25 mouse cellular contexts compared by ENCODE assay signal in the genomic region with DNA sequence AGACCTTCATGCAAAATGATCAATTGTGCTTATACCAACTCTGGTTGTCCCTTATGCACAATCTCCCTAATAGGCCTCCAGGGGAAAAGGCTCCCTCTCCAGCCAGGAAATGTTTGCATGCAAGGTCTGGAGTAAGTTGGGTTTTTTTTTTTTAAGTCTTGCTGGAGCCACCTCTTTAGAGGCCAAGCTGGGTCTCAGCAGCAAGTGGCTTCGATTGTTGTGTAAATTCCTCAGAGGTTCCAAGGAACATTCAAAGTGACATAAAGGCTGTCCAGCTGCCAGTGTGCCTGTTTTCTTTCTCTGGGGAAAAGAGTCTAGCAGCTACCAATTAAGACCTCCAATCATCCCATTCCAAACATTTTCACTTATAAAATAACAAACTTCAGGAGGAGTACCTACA. TPM values are rescaled to one million over a fixed set of nuclear protein-coding genes. Genes with fewer than 3 reads are reported as not detected.
DNase-seq lines count a peak whose midpoint lies in the region; ATAC-seq and TF ChIP-seq lines count a peak whose summit lies in the region.
"Had no signal": no experiment of that assay in that cellular context is flagged by ENCODE, and none has a peak within 500 bp of the region (broad histone marks: within the 10 kb centered on the region; RNA-seq: fewer than 3 reads in every experiment).

No protein-coding gene starts in this region.

- H3K27me3 ChIP-seq in lung, embryonic 14.5 days (ENCODE audit: insufficient read depth, low read length), result no peaks in the 10 kb centered on the region
- H3K27me3 ChIP-seq in forebrain, embryonic 13.5 days, result no peaks in the 10 kb centered on the region
- H3K27me3 ChIP-seq: embryonic facial prominence, embryonic 15.5 days; hindbrain, embryonic 12.5 days had no signal

- DNase-seq in lung, embryonic 14.5 days, result peak; percentile 29
- DNase-seq in lung, adult 2 months, result no peak
- DNase-seq in ES-CJ7 (ENCODE audit: low read depth, low spot score) (peak; percentile 52), ZHBTc4 (ENCODE audit: low read depth, low spot score) (peak; percentile 61)
- peak; percentile 14 for DNase-seq in lung, postnatal 10 days
- DNase-seq in kidney, adult 8-10 months, result no peak
- DNase-seq in urinary bladder, adult 2 months (ENCODE audit: low spot score), result no peak
- DNase-seq: adrenal gland, adult 2 months; adrenal gland, postnatal 25 days; cerebellum, adult 11 months; cerebellum, adult 8-10 months; cerebellum, postnatal 14 days; embryo, embryonic 11 days; gastrocnemius, postnatal 36 days; heart, adult 11 months; heart, postnatal 10 days; heart, postnatal 4 days had no signal

- H3K4me3 ChIP-seq in lung, embryonic 14.5 days (ENCODE audit: low read depth, low read length), result no peak overlapping the region
- H3K4me3 ChIP-seq in lung, adult 2 months (replicated peaks; ENCODE audit: extremely low read depth, low read depth, low read length), result no peak overlapping the region
- H3K4me3 ChIP-seq in forebrain, embryonic 13.5 days, result no peak overlapping the region
- H3K4me3 ChIP-seq: embryonic facial prominence, embryonic 15.5 days; erythroblast, embryonic 14.5 days; forebrain, embryonic 10.5 days; heart, embryonic 10.5 days; hindbrain, embryonic 12.5 days had no signal

- no peaks in the 10 kb centered on the region for H3K36me3 ChIP-seq in lung, embryonic 14.5 days (ENCODE audit: insufficient read depth)
- H3K36me3 ChIP-seq in forebrain, embryonic 13.5 days (ENCODE audit: poor library complexity, severe bottlenecking), result no peaks in the 10 kb centered on the region
- H3K36me3 ChIP-seq: embryonic facial prominence, embryonic 15.5 days; forebrain, embryonic 10.5 days; heart, embryonic 10.5 days; hindbrain, embryonic 12.5 days had no signal

- no peak for TF ChIP-seq CTCF in lung, embryonic 14.5 days (IDR thresholded peaks at IDR 0.05; ENCODE audit: low read depth)
- TF ChIP-seq CTCF in lung, adult 2 months (IDR thresholded peaks at IDR 0.05; ENCODE audit: insufficient read depth, low read length), result no peak

- H3K4me1 ChIP-seq in lung, embryonic 14.5 days (ENCODE audit: insufficient read depth), result no peaks in the 10 kb centered on the region
- no peaks in the 10 kb centered on the region; the same call in 1 of the 2 replicates for H3K4me1 ChIP-seq in lung, adult 2 months (ENCODE audit: control insufficient read depth, insufficient read depth, low read length)
- H3K4me1 ChIP-seq in forebrain, embryonic 13.5 days, result peaks cover 9% of the 10 kb centered on the region
- H3K4me1 ChIP-seq: embryonic facial prominence, embryonic 15.5 days; heart, embryonic 10.5 days; hindbrain, embryonic 12.5 days had no signal

- H3K9ac ChIP-seq in lung, embryonic 14.5 days, result no peak overlapping the region
- H3K9ac ChIP-seq in forebrain, embryonic 13.5 days, result no peak overlapping the region
- H3K9ac ChIP-seq: embryonic facial prominence, embryonic 15.5 days; hindbrain, embryonic 12.5 days had no signal

- no peaks in the 10 kb centered on the region for H3K9me3 ChIP-seq in lung, embryonic 14.5 days (ENCODE audit: low read depth, low read length)
- no peaks in the 10 kb centered on the region for H3K9me3 ChIP-seq in forebrain, embryonic 13.5 days (replicated peaks)
- H3K9me3 ChIP-seq: embryonic facial prominence, embryonic 15.5 days; forebrain, embryonic 10.5 days; heart, embryonic 10.5 days; hindbrain, embryonic 12.5 days had no signal

- WGBS in lung, embryonic 14.5 days, result 14% methylated on average over 1 of the region's 1 CpGs
- WGBS in lung, adult 2 months, result 23% methylated on average over 1 of the region's 1 CpGs
- 3% methylated on average over 1 of the region's 1 CpGs for WGBS in forebrain, embryonic 13.5 days

- no peak for TF ChIP-seq POLR2A in lung, adult 2 months (IDR thresholded peaks at IDR 0.05; ENCODE audit: borderline replicate concordance, extremely low read depth, low read depth, low read length)

- no peak overlapping the region for H3K27ac ChIP-seq in lung, embryonic 14.5 days (ENCODE audit: low read depth)
- no peak overlapping the region for H3K27ac ChIP-seq in forebrain, embryonic 13.5 days
- H3K27ac ChIP-seq: embryonic facial prominence, embryonic 15.5 days; forebrain, embryonic 10.5 days; heart, embryonic 10.5 days; hindbrain, embryonic 12.5 days had no signal

- ATAC-seq in lung, embryonic 14.5 days (ENCODE audit: insufficient read depth), result no peak
- no peak for ATAC-seq in forebrain, embryonic 13.5 days
- ATAC-seq: hindbrain, embryonic 16.5 days; inflammation-experienced regulatory T-cells, adult 6 months had no signal

- no peak overlapping the region for H3K4me2 ChIP-seq in lung, embryonic 14.5 days
- H3K4me2 ChIP-seq in forebrain, embryonic 13.5 days, result no peak overlapping the region
- H3K4me2 ChIP-seq: embryonic facial prominence, embryonic 15.5 days; hindbrain, embryonic 12.5 days had no signal

RNA-seq across cellular contexts. Expression of a gene that starts 12.7 kb away (rescaled TPM):
- 9.4 and 11.1 TPM in 2 replicates for polyA plus RNA-seq in lung, embryonic 14.5 days (2014; fragmentation: Nextera tagmentation; extraction: Ambion mirVana)
- 5.0 and 9.0 TPM in 2 replicates for polyA plus RNA-seq in lung, adult 2 months (2012; rRNA removed)
- 9.4 and 11.6 TPM in 2 replicates for polyA plus RNA-seq in urinary bladder, adult 2 months (2012; rRNA removed)
- 25.3 and 26.4 TPM in 2 replicates for polyA plus RNA-seq in forebrain, embryonic 13.5 days (2015; fragmentation: Nextera tagmentation; extraction: Ambion mirVana)
- polyA plus RNA-seq: erythroblast, embryonic 14.5 days had no signal

Comparison
In these comparisons a context has a peak if more than half of its experiments do, and no peak if none do; other contexts are left out.
1. DNase-seq: peak in lung, embryonic 14.5 days (single experiment), ES-CJ7 (single experiment), ZHBTc4 (single experiment) and lung, postnatal 10 days (single experiment); none in lung, adult 2 months (single experiment), kidney, adult 8-10 months (0 of 2) and urinary bladder, adult 2 months (single experiment).